In genomic region chr11:94129261-94130059, GRCm38 (mm10) we compare ENCODE assay signal across 9 mouse cellular contexts.
DNase-seq lines count a peak whose midpoint lies in the region; ATAC-seq lines count a peak whose summit lies in the region.
"Had no signal": no experiment of that assay in that cellular context is flagged by ENCODE, and none has a peak within 500 bp of the region (broad histone marks: within the 10 kb centered on the region; RNA-seq: fewer than 3 reads in every experiment).

No protein-coding gene starts in this region.

- H3K4me1 ChIP-seq in hindbrain, embryonic 10.5 days (replicated peaks) = peaks cover 34% of the 10 kb centered on the region
- H3K4me1 ChIP-seq in hindbrain, embryonic 12.5 days = peaks cover 22% of the 10 kb centered on the region
- peaks cover 35% of the 10 kb centered on the region for H3K4me1 ChIP-seq in heart, embryonic 10.5 days

- ATAC-seq in hindbrain, embryonic 12.5 days (ENCODE audit: low FRiP score) = no peak

- H3K36me3 ChIP-seq in hindbrain, embryonic 10.5 days = peaks cover 35% of the 10 kb centered on the region
- peaks cover 14% of the 10 kb centered on the region for H3K36me3 ChIP-seq in hindbrain, embryonic 12.5 days
- H3K36me3 ChIP-seq in heart, embryonic 10.5 days = 0 out of 2 replicates have a peak, but pooled peaks cover 9% of the 10 kb centered on the region

- H3K4me3 ChIP-seq in hindbrain, embryonic 10.5 days = no peak overlapping the region
- no peak overlapping the region for H3K4me3 ChIP-seq in hindbrain, embryonic 12.5 days
- no peak overlapping the region for H3K4me3 ChIP-seq in heart, embryonic 10.5 days

- WGBS in hindbrain, embryonic 10.5 days = 64% methylated on average over 12 of the region's 12 CpGs
- 62% methylated on average over 12 of the region's 12 CpGs for WGBS in hindbrain, embryonic 12.5 days
- WGBS in heart, embryonic 10.5 days = 63% methylated on average over 12 of the region's 12 CpGs

- DNase-seq in hindbrain, embryonic 10.5 days (ENCODE audit: low spot score) = peak; percentile 66
- peak; percentile 84 for DNase-seq in adipocyte (ENCODE audit: low spot score)
- peak; percentile 65 for DNase-seq in embryo, embryonic 11.5 days (ENCODE audit: low read depth, low spot score)
- peak; percentile 87 for DNase-seq in heart, embryonic 10.5 days (ENCODE audit: low spot score)
- DNase-seq in layer of hippocampus, adult 11-12 months (ENCODE audit: low spot score) = peak; percentile 76
- peak; percentile 79 for DNase-seq in lung, postnatal 10 days
- peak; percentile 87 for DNase-seq in retina, postnatal 1 day

- 0 out of 2 replicates have a peak overlapping the region, but pooled peaks have one; percentile 20 for H3K27ac ChIP-seq in hindbrain, embryonic 10.5 days
- no peak overlapping the region for H3K27ac ChIP-seq in hindbrain, embryonic 12.5 days
- H3K27ac ChIP-seq in heart, embryonic 10.5 days = peak overlapping the region; percentile 2; the same call in 1 of the 2 replicates
- H3K27ac ChIP-seq: macrophage had no signal

- no peaks in the 10 kb centered on the region for H3K9me3 ChIP-seq in hindbrain, embryonic 10.5 days
- H3K9me3 ChIP-seq in hindbrain, embryonic 12.5 days (replicated peaks) = no peaks in the 10 kb centered on the region
- no peaks in the 10 kb centered on the region for H3K9me3 ChIP-seq in heart, embryonic 10.5 days

- H3K4me2 ChIP-seq in hindbrain, embryonic 12.5 days (replicated peaks) = no peak overlapping the region

- H3K27me3 ChIP-seq in hindbrain, embryonic 10.5 days (ENCODE audit: insufficient read depth, poor library complexity, severe bottlenecking) = no peaks in the 10 kb centered on the region
- H3K27me3 ChIP-seq in hindbrain, embryonic 12.5 days = no peaks in the 10 kb centered on the region
- no peaks in the 10 kb centered on the region for H3K27me3 ChIP-seq in heart, embryonic 10.5 days (ENCODE audit: insufficient read depth, poor library complexity, severe bottlenecking)

- no peak overlapping the region for H3K9ac ChIP-seq in hindbrain, embryonic 12.5 days
